Mouse (Mus musculus) splenic B cell, adult 2 months (primary cell): Measurements from ENCODE around the gene Ntn1.

Experiments used
- DNase-seq: peaks from one replicate; pipeline ENCODE4 v3.0.0-alpha.2; 2011; ENCODE audit warnings: low read depth, low spot score
- H3K27me3 ChIP-seq: 2 replicates; pipeline ENCODE4 v1.6.1; 2012; ENCODE audit warnings: mild to moderate bottlenecking, low read length, moderate library complexity, mixed read lengths; ENCODE audit not compliant: control insufficient read depth, poor library complexity, insufficient read depth, severe bottlenecking
- H3K36me3 ChIP-seq: 2 replicates; pipeline ENCODE4 v1.6.1; 2012; ENCODE audit warnings: mild to moderate bottlenecking, low read length, moderate library complexity, mixed read lengths; ENCODE audit not compliant: control insufficient read depth, poor library complexity, insufficient read depth, severe bottlenecking

Gene Ntn1

DNA sequence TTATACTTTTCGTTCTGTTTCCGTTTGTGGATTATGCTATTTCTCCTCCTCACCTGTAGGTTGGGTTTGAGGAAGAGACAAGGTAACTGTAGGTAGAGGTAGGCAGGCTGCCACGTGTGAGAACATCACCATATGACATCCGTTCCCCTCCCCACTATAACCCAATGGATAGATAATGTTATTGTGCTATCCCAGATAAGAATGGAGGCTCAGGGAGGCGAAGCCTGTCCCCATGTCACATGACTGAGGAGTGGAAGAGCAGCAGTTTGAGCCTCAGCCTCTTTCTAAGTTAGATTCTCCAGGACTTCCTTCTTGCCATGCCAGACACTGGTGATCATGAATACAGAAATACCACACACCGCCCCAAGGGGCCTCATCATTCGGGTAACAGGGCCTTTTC, 223.2 kb downstream of the Ntn1 start:
- no peaks in the 10 kb centered on the region for H3K36me3 ChIP-seq
- no peak for DNase-seq
- H3K27me3 ChIP-seq, result no peaks in the 10 kb centered on the region; the same call in 1 of the 2 replicates

DNA sequence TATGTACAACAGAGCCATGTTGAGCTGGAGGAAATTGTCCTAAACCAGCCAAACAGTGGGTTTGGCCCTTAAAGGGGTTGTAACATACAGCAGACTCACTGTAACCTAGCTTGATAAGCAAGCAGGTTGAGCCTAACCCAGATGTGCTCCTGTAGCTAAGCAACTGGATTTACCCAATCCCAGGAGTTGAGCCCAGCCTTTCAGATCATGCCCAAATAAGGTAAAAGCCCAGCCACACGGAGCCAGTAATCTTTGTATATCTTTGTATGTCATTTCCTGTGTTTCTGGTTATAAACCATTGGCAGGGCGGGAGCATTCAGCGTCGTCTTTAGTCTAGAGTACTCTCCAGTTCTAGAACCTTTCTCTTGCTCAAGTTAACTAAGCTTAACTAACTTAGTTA, 224.1 kb downstream of the Ntn1 start:
- DNase-seq, result no peak
- Histone ChIP-seq H3K27me3 (no peaks in the 10 kb centered on the region; the same call in 1 of the 2 replicates), H3K36me3 (no peaks in the 10 kb centered on the region)

DNA sequence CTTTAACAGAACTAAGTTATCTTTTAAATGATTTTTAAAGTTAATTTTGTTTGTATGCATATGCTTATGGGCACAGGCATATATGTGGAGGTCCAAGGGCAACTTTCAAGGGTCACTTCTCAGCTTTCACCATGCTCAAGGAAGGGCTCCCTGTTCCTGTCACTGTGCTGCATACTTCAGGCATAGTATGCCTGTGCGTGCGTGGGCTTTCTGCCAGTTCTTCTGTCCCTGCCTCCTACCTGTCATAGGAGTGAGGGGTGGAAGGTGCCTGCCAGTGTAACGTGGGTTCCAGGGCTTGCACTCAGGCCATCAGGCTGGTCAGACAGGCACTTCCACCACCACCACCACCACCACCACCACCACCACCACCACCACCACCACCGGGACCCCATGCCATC, 228.0 kb downstream of the Ntn1 start:
- no peak for DNase-seq
- no peaks in the 10 kb centered on the region for H3K36me3 ChIP-seq
- no peaks in the 10 kb centered on the region for H3K27me3 ChIP-seq

DNA sequence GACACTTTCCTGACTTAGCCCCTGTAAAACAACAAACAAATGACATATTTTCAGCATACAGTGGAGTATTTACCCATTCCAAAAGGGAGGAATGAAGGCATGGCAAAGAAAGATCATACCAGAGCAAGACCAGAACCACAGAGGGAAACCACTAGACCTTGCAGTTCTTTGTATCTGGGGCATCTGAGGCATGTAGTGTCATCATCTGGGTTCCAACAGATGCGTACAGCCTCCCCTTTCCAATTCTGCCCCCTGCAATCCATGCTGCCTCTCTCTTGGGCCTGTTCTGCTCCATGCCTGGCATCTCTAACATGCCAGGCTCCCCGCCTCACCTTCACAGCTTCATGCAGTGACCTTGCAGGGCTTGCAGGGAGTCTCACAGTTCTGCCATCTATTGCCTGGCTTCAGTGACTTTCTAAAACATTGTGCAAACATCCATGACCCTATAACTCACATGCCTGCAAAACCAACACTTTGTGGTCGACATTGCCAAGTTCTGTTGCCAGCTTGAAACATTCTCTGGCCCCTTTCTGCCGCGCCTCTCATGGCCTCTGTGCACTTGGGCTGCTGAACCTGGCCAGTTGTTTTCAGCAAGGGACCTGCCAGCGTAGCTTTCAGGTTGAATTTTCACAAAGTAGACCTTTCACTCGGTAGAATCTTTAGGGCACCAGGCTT, 228.5 kb downstream of the Ntn1 start:
- H3K27me3 ChIP-seq, result no peaks in the 10 kb centered on the region
- no peaks in the 10 kb centered on the region for H3K36me3 ChIP-seq
- DNase-seq, result no peak

DNA sequence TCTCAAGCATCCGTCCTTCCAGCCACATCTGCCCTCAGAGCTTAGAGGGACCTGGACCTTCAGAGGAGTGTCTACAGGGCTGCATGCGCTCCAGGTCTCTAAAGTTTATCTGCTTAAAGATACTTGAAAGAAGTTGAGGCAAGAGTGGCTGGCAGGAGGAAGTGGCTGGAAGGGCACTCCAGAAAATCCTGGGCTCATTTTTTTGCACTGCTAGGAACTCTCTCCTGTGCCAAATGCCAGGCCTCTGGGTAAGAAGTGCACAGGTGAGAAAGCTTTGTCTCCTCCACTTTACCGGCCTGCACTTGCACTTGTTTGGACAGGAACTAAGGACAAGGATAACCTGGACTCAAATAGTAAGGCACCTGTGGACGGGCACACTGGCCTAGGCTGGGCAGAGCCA, 232.2 kb downstream of the Ntn1 start:
- no peaks in the 10 kb centered on the region for H3K36me3 ChIP-seq
- no peaks in the 10 kb centered on the region for H3K27me3 ChIP-seq
- no peak for DNase-seq

DNA sequence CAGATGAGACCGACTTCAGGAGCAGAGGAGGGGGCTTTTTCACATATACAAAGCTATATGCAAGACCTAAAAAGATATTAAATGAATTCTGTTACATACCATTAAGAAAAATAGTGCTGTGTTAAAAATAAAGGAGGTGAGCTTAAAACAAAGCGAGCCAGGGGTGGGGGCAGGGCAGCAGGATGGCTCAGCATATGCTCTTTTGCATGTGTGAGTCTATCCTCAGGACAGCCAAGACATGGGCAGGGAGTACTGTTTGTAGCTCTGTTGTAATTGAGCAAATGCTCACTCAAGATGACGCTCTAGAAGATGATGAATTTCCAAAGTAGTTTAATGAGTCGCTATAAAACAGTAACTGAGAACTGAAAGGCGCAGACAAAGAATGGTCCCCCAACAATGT, 236.2 kb downstream of the Ntn1 start:
- H3K36me3 ChIP-seq, result no peaks in the 10 kb centered on the region
- DNase-seq, result no peak
- H3K27me3 ChIP-seq, result no peaks in the 10 kb centered on the region

DNA sequence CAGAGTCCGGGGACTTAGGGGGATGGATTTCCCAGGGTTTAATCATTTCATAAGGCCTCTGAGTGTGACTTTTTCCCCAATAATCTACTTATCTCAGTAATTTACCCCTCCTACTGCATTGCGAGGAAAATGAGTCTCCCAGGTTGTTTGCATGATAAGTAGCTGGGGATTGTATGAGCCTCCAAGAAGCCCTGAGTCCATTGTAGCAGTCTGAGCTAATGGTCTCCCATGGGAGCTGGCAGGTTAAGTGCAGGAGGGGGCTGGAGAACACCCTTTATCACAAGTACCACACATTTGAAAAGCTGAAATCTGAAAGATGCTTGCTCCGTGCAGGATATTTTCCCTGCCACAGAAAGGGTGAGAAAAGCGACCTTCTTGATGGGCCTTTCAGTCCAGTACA, 240.8 kb downstream of the Ntn1 start:
- DNase-seq, result no peak
- no peaks in the 10 kb centered on the region for H3K27me3 ChIP-seq
- H3K36me3 ChIP-seq, result no peaks in the 10 kb centered on the region
